Mouse (Mus musculus) forebrain, embryonic 14.5 days (tissue): ENCODE measurements around the gene C1rl. TPM values are rescaled to one million over a fixed set of nuclear protein-coding genes. Genes with fewer than 3 reads are reported as not detected.
A peak's percentile ranks its signal among the peaks of the same experiment; 100 is the strongest.

ENCODE experiments used
- ATAC-seq: fragments of 200-750 bp; cut with Nextera tagmentation; 2 replicates; pipeline ENCODE4 v1.8.0; 2017; ENCODE audit warnings: mild to moderate bottlenecking, moderate library complexity
- DNase-seq: peaks from one replicate; pipeline ENCODE4 v3.0.0-alpha.2; 2015; ENCODE audit warnings: low spot score
- H3K27ac ChIP-seq: fragments of 300-500 bp; sonication (generic); 2 replicates; pipeline ENCODE4 v1.5.1; 2014; ENCODE audit warnings: low read depth, mild to moderate bottlenecking, control low read depth, low read length, moderate library complexity
- H3K27me3 ChIP-seq: fragments of 300-500 bp; sonication (generic); replicated peaks from 2 replicates; pipeline ENCODE4 v1.6.1; 2014; ENCODE audit warnings: low read length, control low read depth, mixed read lengths; ENCODE audit not compliant: control insufficient read depth, insufficient read depth
- H3K36me3 ChIP-seq: fragments of 300-500 bp; sonication (generic); 2 replicates; pipeline ENCODE4 v1.6.1; 2014; ENCODE audit warnings: low read length, control low read depth; ENCODE audit not compliant: control insufficient read depth, insufficient read depth
- H3K4me1 ChIP-seq: fragments of 300-500 bp; sonication (generic); 2 replicates; pipeline ENCODE4 v1.6.1; 2014; ENCODE audit warnings: antibody characterized with exemption, low read length, control low read depth; ENCODE audit not compliant: control insufficient read depth, insufficient read depth
- H3K4me2 ChIP-seq: fragments of 300-500 bp; sonication (generic); 2 replicates; pipeline ENCODE4 v1.6.1; 2014; ENCODE audit warnings: mild to moderate bottlenecking, control low read depth, low read length
- H3K4me3 ChIP-seq: fragments of 300-500 bp; sonication (generic); 2 replicates; pipeline ENCODE4 v1.5.1; 2014; ENCODE audit warnings: low read depth, low read length, control low read depth
- H3K9ac ChIP-seq: fragments of 300-500 bp; sonication (generic); 2 replicates; pipeline ENCODE4 v1.6.1; 2014; ENCODE audit warnings: mild to moderate bottlenecking, low read length, control low read depth, moderate library complexity
- H3K9me3 ChIP-seq: fragments of 300-500 bp; sonication (generic); replicated peaks from 2 replicates; pipeline ENCODE4 v1.6.1; 2016; ENCODE audit warnings: low read length, control low read depth, mixed read lengths; ENCODE audit not compliant: control insufficient read depth
- WGBS: fragments of 180-500 bp; shearing (Covaris S2); extraction: QIAGEN DNeasy Blood & Tissue Kit; methylation state at CpG from one replicate; pipeline ENCODE4 v1.1.7; 2014; 5-methylcytosine and 5-hydroxymethylcytosine counted together
- polyA plus RNA-seq: library from polyadenylated mRNA; unstranded; fragments of >200 nt; fragmentation: Nextera tagmentation; extraction: Ambion mirVana; gene quantifications from 2 replicates; pipeline ENCODE4 v1.2.1, GENCODE M21; 2014

The C1rl gene
- polyA plus RNA-seq = 0.17 and 0.27 TPM in 2 replicates

GRCm38 (mm10) chr6:124492842-124493561, at the start of gene C1rl:
C1rl (plus strand) TSS chr6:124493113.
- Histone ChIP-seq H3K4me2 (no peak within 1 kb of the TSS), H3K36me3 (no peaks in the 10 kb centered on the region), H3K27ac (no peak within 1 kb of the TSS), H3K4me3 (no peak within 1 kb of the TSS), H3K27me3 (no peaks in the 10 kb centered on the region), H3K9me3 (no peaks in the 10 kb centered on the region), H3K9ac (no peak within 1 kb of the TSS), H3K4me1 (no peaks in the 10 kb centered on the region)
- peak; percentile 71 for ATAC-seq
- DNase-seq = peak; percentile 67
- WGBS = 64% methylated on average over 4 of the region's 4 CpGs

GRCm38 (mm10) chr6:124443338-124443737, 49.6 kb upstream of the C1rl start:
- ATAC-seq (no peak), DNase-seq (no peak)
- H3K9me3 ChIP-seq = no peaks in the 10 kb centered on the region
- H3K27ac ChIP-seq = no peak overlapping the region
- 96% methylated on average over 2 of the region's 2 CpGs for WGBS
- no peak overlapping the region for H3K9ac ChIP-seq
- H3K27me3 ChIP-seq = no peaks in the 10 kb centered on the region
- no peak overlapping the region for H3K4me3 ChIP-seq
- no peak overlapping the region for H3K4me2 ChIP-seq
- no peaks in the 10 kb centered on the region for H3K4me1 ChIP-seq
- H3K36me3 ChIP-seq = peaks cover 7% of the 10 kb centered on the region

- H3K27ac ChIP-seq = no peak overlapping the region
- no peak for DNase-seq
- no peak overlapping the region for H3K4me2 ChIP-seq
- H3K36me3 ChIP-seq = peaks cover 13% of the 10 kb centered on the region; the same call in 1 of the 2 replicates
- no peak for ATAC-seq
- no peaks in the 10 kb centered on the region for H3K27me3 ChIP-seq
- H3K4me3 ChIP-seq = no peak overlapping the region
- 99% methylated on average over 2 of the region's 2 CpGs for WGBS
- no peaks in the 10 kb centered on the region for H3K4me1 ChIP-seq
- no peaks in the 10 kb centered on the region for H3K9me3 ChIP-seq
- no peak overlapping the region for H3K9ac ChIP-seq
These were observed 46.9 kb upstream of the C1rl start for GRCm38 (mm10) chr6:124446024-124446423.

GRCm38 (mm10) chr6:124446459-124446858, 46.5 kb upstream of the C1rl start:
- no peaks in the 10 kb centered on the region for H3K27me3 ChIP-seq
- WGBS = 96% methylated on average over 9 of the region's 9 CpGs
- no peak overlapping the region for H3K4me3 ChIP-seq
- no peak for DNase-seq
- H3K4me2 ChIP-seq = no peak overlapping the region
- ATAC-seq = no peak
- no peaks in the 10 kb centered on the region for H3K4me1 ChIP-seq
- no peak overlapping the region for H3K9ac ChIP-seq
- H3K36me3 ChIP-seq = peaks cover 14% of the 10 kb centered on the region; the same call in 1 of the 2 replicates
- H3K9me3 ChIP-seq = no peaks in the 10 kb centered on the region
- H3K27ac ChIP-seq = no peak overlapping the region

GRCm38 (mm10) chr6:124447356-124447755, 45.6 kb upstream of the C1rl start:
- Histone ChIP-seq H3K27ac (no peak overlapping the region), H3K4me3 (no peak overlapping the region), H3K4me1 (no peaks in the 10 kb centered on the region), H3K9ac (no peak overlapping the region), H3K36me3 (peaks cover 14% of the 10 kb centered on the region; the same call in 1 of the 2 replicates), H3K9me3 (no peaks in the 10 kb centered on the region), H3K27me3 (no peaks in the 10 kb centered on the region), H3K4me2 (no peak overlapping the region)
- no peak for ATAC-seq
- WGBS = 84% methylated on average over 2 of the region's 2 CpGs
- no peak for DNase-seq

- H3K4me1 ChIP-seq = no peaks in the 10 kb centered on the region
- no peak overlapping the region for H3K27ac ChIP-seq
- DNase-seq (no peak), ATAC-seq (no peak)
- H3K4me3 ChIP-seq = no peak overlapping the region
- no peak overlapping the region for H3K9ac ChIP-seq
- 73% methylated on average over 10 of the region's 10 CpGs for WGBS
- H3K27me3 ChIP-seq = no peaks in the 10 kb centered on the region
- no peak overlapping the region for H3K4me2 ChIP-seq
- H3K36me3 ChIP-seq = peaks cover 14% of the 10 kb centered on the region; the same call in 1 of the 2 replicates
- no peaks in the 10 kb centered on the region for H3K9me3 ChIP-seq
These were observed 44.6 kb upstream of the C1rl start for GRCm38 (mm10) chr6:124448186-124448852.

- Histone ChIP-seq H3K36me3 (peaks cover 14% of the 10 kb centered on the region; the same call in 1 of the 2 replicates), H3K9me3 (no peaks in the 10 kb centered on the region), H3K27ac (no peak overlapping the region), H3K9ac (no peak overlapping the region), H3K27me3 (no peaks in the 10 kb centered on the region), H3K4me2 (no peak overlapping the region), H3K4me3 (no peak overlapping the region), H3K4me1 (no peaks in the 10 kb centered on the region)
- WGBS = 95% methylated on average over 16 of the region's 16 CpGs
- DNase-seq = no peak
- no peak for ATAC-seq
These were observed 43.8 kb upstream of the C1rl start for GRCm38 (mm10) chr6:124448959-124449667.

GRCm38 (mm10) chr6:124449668-124450383, 43.1 kb upstream of the C1rl start:
- 88% methylated on average over 18 of the region's 18 CpGs for WGBS
- no peaks in the 10 kb centered on the region for H3K4me1 ChIP-seq
- no peak for ATAC-seq

More at GRCm38 (mm10) chr6:124449668-124450383, 43.1 kb upstream of the C1rl start:
- Histone ChIP-seq H3K9ac (no peak overlapping the region), H3K27ac (no peak overlapping the region), H3K4me3 (no peak overlapping the region), H3K36me3 (peaks cover 14% of the 10 kb centered on the region; the same call in 1 of the 2 replicates), H3K9me3 (no peaks in the 10 kb centered on the region), H3K4me2 (no peak overlapping the region), H3K27me3 (no peaks in the 10 kb centered on the region)
- DNase-seq = no peak
